Mouse (Mus musculus): ENCODE results near the gene Ccdc186.
"Not testable (repeated sequence)": the region's sequence is repeated elsewhere in the genome, so short reads cannot be mapped to it uniquely, and the experiment has no call there.

Gene Ccdc186

GRCm38 (mm10) chr19:56800930-56801655 is 20.9 kb downstream of the Ccdc186 start:
- DNase-seq, result peak; percentile 51

DNA sequence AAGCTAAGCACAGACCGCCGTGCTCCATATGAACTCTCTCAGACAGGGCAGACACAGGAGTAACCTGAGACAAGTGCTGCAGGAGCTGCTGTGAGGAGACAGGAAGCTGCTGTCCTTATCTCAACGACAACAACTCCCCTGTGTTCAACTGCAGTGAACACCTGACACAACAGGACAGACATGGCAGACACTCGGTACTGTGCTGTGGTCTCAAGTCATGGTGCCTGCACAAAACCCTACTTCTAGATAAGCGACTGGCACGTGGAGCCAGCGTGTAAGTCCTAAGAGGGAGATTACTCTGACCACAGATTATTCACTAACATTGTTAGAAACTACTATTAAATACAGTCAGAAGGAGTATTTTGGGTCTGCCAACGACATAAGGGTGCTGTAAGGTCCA is 21.8 kb downstream of the Ccdc186 start:
- peak; percentile 42 for DNase-seq

GRCm38 (mm10) chr19:56797376-56797775 is 24.6 kb downstream of the Ccdc186 start:
- DNase-seq, result no peak

DNA sequence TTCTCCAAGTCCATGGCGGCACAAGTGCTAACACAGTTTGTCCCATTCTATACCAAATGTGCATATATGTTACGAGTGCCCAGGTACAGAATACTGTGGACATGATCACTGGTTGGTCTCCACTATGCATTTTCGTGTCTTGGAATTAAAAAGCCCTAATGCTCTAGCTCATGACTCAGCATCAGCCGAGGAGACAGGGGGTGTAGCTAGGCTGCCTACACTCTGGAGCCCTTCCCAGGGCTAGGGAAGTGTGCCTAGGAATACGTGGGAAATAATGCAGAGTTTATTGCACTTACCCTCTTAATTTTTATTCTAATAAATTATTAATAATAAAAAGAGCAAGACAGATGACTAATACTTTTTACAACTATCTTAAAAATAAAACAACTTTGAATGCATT is 33.0 kb downstream of the Ccdc186 start:
- DNase-seq, result no peak

DNA sequence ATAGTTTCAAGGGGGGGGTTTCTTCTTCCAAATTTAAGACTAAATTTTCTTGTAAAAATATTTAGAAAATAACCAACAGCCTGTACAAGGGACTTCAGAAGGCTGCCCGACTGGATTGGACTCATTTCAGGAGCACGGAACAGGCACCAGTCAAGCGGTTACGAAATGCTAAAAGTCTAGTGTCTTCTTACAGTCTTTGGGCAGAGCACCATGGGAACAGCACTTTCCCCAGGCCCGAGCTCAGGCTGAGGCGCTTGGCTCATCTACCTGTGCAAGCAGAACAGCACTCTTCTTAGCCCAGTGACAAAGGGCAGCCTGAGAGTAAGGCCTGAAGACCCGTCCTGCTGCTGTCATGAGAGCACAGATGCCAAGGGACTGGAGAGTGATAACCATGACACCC is 34.1 kb downstream of the Ccdc186 start:
- no peak for DNase-seq

DNA sequence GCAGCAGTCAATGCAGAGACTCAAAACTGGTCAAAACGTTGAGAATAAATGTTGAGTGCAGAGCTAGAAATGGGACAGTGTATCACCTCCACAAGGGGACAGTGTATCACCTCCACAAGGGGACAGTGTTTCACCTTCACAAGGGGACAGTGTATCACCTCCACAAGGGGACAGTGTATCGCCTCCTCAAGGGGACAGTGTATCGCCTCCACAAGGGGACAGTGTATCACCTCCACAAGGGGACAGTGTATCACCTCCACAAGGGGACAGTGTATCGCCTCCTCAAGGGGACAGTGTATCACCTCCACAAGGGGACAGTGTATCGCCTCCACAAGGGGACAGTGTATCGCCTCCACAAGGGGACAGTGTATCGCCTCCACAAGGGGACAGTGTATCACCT is 43.5 kb downstream of the Ccdc186 start:
- not testable (repeated sequence) for DNase-seq

DNA sequence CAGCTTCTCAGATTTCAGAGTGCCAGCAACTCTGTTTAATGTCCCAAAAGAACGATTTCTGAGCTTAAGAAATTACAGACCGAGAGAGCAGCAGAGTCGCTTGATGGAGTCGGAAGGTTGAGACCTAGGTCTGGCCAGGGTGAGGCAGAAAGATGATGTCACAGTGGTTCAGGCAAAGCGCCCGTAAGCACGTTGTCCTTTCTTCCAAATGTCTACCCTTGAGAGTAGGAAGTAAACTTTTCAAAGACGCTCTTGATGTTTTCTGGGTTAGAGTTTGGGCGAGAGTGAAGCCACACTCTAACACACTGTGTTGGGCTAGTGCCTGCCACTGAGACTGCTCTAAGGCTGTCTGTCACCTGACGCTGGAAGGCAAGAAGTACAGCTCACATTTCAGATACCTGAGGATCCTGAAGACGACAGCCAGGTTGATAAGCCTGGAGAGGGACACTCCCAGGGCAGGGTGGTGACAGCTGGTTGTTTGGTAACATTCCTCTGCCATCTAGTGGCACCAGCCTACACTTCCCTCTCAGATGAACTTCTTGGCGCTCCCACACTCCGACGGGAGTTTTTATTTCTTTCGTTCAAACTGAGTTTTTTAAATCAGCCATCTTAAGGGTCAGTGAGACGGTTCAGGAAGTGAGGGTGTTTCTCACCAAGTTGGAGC is 45.1 kb downstream of the Ccdc186 start:
- peak; percentile 31 for DNase-seq

DNA sequence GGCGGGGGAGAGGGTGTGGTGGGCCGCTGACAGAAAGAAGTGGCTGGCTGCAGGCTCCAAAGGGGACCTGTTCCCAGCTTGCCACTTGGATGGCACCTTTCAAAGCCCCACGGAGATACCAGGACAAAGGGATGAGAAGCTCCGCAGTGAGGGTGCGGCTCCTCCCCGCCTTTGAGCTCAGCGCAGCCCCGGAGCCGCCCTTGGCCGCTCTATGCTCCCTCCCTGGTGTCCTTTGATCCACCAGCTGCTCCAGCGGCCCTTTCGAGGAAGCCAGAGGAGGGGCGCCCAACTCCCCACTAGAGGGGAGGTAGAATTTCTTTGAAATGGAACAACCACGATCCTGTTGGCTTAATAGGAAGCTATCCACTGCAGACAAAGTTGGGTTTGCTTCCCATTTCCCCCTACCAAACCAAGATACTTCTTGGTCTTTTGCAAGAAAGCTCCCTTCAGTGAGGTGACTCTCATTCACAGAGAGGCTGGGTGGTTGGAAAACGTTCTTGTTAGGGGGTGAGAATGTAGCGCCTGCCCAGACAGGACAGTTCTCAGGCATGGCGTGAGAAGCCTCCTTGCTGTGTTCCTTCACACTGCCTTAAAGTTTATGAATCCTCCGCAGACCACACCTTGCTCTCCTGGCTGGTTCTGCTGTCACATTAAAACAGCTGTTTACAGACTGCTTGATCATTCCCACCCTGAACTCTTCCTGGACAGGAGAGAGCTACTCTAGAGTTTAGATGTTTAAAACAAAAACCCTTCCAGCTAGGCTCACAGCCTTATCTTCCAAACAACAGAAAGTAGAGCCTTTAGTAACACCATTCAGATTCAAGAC is 45.9 kb downstream of the Ccdc186 start:
- DNase-seq, result no peak

GRCm38 (mm10) chr19:56774971-56775892 is 46.8 kb downstream of the Ccdc186 start:
- DNase-seq, result no peak

GRCm38 (mm10) chr19:56774408-56774962 is 47.5 kb downstream of the Ccdc186 start:
- no peak for DNase-seq

GRCm38 (mm10) chr19:56773393-56773971 is 48.5 kb downstream of the Ccdc186 start:
- no peak for DNase-seq

DNA sequence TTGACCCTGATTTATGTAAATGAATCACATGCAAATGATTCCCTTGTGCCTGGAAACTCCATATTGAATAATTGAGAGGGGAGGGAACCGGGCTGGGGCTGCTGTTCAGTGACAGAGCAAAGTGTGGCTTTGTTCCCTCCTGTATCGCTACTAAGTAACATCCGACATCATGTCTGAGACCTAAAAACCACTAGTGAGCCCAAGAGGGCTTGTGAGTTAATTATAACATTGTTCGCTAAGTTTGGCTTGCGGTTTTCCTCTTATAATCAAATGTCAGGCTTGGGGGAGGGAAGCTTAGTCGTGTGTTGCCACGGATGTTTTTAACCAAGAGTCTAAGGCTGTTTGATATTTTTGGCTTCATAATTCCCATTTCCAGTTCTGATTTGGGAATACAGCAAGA is 49.8 kb downstream of the Ccdc186 start:
- no peak for DNase-seq

DNA sequence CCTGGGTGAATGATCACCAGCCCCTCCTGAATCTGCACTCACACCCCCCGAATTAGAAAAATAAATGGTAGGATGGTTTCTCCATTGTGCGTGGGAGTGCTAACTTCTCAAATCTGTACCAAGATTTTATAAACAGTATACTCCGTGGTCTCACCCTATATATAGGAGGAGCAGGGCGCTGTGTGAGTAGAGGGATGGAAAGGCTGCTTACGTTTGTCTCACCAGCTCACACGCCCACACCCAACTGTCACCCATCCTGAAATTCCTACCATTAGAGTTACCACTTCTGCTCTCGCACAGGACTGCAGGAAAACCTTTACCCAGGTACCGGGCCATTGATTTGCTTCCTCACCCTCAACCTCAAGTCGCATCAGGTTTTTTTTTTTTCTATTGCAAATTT is 53.0 kb downstream of the Ccdc186 start:
- no peak for DNase-seq

DNA sequence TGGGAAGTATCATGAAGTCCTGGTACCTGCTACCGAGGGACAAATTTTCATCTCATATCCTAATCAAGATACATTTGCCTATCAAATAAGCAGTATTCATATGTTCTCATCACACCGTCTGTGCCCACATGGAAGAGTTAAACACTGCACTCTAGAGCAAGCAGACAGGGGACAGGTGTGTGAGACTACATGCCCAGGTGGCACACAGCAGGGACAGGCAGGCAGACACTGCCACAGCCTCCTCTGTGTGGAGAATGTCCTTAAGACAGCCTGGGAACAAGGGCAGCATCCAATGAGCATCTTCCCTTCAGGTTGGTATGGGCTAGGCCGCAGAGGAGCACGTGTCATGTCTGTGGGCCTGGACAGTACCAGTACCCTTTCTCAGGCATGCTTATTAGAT is 59.3 kb downstream of the Ccdc186 start:
- no peak for DNase-seq

GRCm38 (mm10) chr19:56761727-56762126 is 60.3 kb downstream of the Ccdc186 start:
- DNase-seq, result no peak

- DNase-seq, result no peak
Observed at GRCm38 (mm10) chr19:56761096-56761495, 60.9 kb downstream of the Ccdc186 start.

DNA sequence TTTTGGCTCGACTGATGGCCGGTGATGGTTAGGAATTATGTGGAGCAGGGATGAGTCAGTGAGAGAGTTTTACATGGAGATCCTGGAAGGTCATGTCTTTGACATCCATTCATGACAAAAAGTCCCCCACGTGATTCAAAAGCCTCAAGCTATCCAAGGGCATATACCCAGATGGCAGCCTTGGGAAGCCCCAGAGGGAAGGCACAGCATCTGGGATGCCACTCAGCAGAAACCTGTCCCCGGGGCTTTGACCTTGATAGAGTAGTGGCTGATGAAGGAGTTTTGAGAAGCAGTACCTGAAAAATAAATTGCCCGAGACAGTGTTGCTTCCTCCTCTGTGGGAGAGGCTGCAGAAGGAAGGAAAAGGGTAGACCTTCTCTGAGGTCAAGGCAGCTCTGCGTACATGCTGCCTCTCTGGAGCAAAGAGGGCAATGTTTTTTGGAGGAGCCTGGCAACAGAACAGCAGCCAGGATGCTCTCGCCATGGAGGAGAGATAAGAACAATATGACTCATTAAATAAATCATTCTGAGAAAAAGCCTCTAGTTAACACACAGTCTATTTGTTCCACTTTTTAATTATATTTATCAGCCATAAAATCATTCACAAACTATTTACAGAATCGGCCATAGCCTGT is 61.6 kb downstream of the Ccdc186 start:
- DNase-seq, result no peak

GRCm38 (mm10) chr19:56759740-56760139 is 62.2 kb downstream of the Ccdc186 start:
- no peak for DNase-seq

DNA sequence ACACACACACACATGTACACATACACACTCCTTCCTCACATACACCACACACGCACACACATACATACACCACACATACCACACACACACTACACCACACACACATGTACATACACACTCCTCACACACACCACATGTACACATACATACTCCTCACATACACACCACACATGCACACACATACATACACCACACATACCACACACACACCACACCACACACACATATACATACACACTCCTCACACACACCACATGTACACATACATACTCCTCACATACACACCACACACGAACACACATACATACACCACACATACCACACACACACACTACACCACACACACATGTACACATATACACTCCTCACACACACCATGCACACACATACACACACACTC is 63.7 kb downstream of the Ccdc186 start:
- DNase-seq, result no peak

DNA sequence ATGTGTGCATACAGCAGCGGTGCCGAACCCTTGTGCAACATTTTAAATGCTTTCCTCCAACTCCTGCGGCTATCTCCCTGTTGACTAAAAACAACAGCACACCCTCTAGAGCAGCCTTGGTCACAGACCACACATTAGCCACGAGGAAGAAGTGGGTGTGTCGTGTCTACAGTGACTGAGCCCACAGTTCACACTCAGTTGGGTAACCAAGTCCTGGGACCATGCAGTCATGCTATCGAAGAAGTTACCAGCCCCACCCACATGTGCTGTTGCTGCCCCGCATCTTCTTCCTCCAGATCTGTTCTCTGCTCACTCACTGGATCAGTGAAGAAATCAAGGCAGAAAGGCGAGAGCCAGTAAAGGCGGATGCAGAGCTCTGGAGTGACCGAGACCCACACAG is 65.6 kb downstream of the Ccdc186 start:
- no peak for DNase-seq

GRCm38 (mm10) chr19:56754456-56754855 is 67.5 kb downstream of the Ccdc186 start:
- DNase-seq, result not testable (repeated sequence)
